Mouse (Mus musculus) heart, embryonic 14.5 days (tissue): ENCODE data around the gene Mfsd4a. TPM values are rescaled to one million over a fixed set of nuclear protein-coding genes. Genes with fewer than 3 reads are reported as not detected.

Source experiments
- ATAC-seq: fragments of 200-750 bp; cut with Nextera tagmentation; 2 replicates; pipeline ENCODE4 v1.8.0; 2017; ENCODE audit warnings: low read depth, moderate TSS enrichment; ENCODE audit not compliant: insufficient number of reproducible peaks, insufficient read depth, low FRiP score
- H3K27ac ChIP-seq, 2 experiments: fragments of 200-500 bp in 1 of 2; fragments of 300-500 bp in 1 of 2; sonication (generic) in 1 of 2; replicated peaks in 1 of 2; 2 replicates each; pipeline ENCODE4 v1.5.1; 2012 to 2014; ENCODE audit warnings: low read depth in 2 of 2, low read length in 2 of 2, control low read depth in 1 of 2, mild to moderate bottlenecking in 1 of 2, mixed read lengths in 1 of 2; ENCODE audit not compliant: control insufficient read depth in 1 of 2, insufficient read depth in 1 of 2
- H3K27me3 ChIP-seq: fragments of 300-500 bp; sonication (generic); 2 replicates; pipeline ENCODE4 v1.6.1; 2014; ENCODE audit warnings: mild to moderate bottlenecking, low read length, control low read depth; ENCODE audit not compliant: control insufficient read depth, insufficient read depth
- H3K36me3 ChIP-seq: fragments of 300-500 bp; sonication (generic); 2 replicates; pipeline ENCODE4 v1.6.1; 2014; ENCODE audit warnings: mild to moderate bottlenecking, control low read depth, low read length, mixed read lengths; ENCODE audit not compliant: control insufficient read depth, insufficient read depth
- H3K4me1 ChIP-seq, 2 experiments: fragments of 200-500 bp in 1 of 2; fragments of 300-500 bp in 1 of 2; sonication (generic) in 1 of 2; 2 replicates each; pipeline ENCODE4 v1.6.1; 2012 to 2014; ENCODE audit warnings: low read length in 2 of 2, control low read depth in 1 of 2, mixed read lengths in 1 of 2; ENCODE audit not compliant: control insufficient read depth in 2 of 2, insufficient read depth in 2 of 2
- H3K4me2 ChIP-seq: fragments of 300-500 bp; sonication (generic); 2 replicates; pipeline ENCODE4 v1.6.1; 2014; ENCODE audit warnings: mild to moderate bottlenecking, low read length
- H3K4me3 ChIP-seq, 2 experiments: fragments of 200-500 bp in 1 of 2; fragments of 300-500 bp in 1 of 2; sonication (generic) in 1 of 2; 2 replicates each; pipeline ENCODE4 v1.5.1; 2012 to 2014; ENCODE audit warnings: low read length in 2 of 2, mild to moderate bottlenecking in 2 of 2, control low read depth in 1 of 2, low read depth in 1 of 2, moderate library complexity in 1 of 2; ENCODE audit not compliant: control insufficient read depth in 1 of 2, insufficient read depth in 1 of 2
- H3K9ac ChIP-seq: fragments of 300-500 bp; sonication (generic); 2 replicates; pipeline ENCODE4 v1.6.1; 2014; ENCODE audit warnings: mild to moderate bottlenecking, low read length
- H3K9me3 ChIP-seq: fragments of 300-500 bp; sonication (generic); 2 replicates; pipeline ENCODE4 v1.6.1; 2016; ENCODE audit warnings: low read length, control low read depth; ENCODE audit not compliant: control insufficient read depth
- WGBS: fragments of 180-500 bp; shearing (Covaris S2); extraction: QIAGEN DNeasy Blood & Tissue Kit; methylation state at CpG from one replicate; pipeline ENCODE4 v1.1.7; 2014; 5-methylcytosine and 5-hydroxymethylcytosine counted together
- polyA plus RNA-seq: library from polyadenylated mRNA; unstranded; fragments of >200 nt; fragmentation: Nextera tagmentation; extraction: Ambion mirVana; gene quantifications from 2 replicates; pipeline ENCODE4 v1.2.1, GENCODE M21; 2014

The Mfsd4a gene
- polyA plus RNA-seq, 1 experiment from 2014 or later, result 12.6 TPM

DNA sequence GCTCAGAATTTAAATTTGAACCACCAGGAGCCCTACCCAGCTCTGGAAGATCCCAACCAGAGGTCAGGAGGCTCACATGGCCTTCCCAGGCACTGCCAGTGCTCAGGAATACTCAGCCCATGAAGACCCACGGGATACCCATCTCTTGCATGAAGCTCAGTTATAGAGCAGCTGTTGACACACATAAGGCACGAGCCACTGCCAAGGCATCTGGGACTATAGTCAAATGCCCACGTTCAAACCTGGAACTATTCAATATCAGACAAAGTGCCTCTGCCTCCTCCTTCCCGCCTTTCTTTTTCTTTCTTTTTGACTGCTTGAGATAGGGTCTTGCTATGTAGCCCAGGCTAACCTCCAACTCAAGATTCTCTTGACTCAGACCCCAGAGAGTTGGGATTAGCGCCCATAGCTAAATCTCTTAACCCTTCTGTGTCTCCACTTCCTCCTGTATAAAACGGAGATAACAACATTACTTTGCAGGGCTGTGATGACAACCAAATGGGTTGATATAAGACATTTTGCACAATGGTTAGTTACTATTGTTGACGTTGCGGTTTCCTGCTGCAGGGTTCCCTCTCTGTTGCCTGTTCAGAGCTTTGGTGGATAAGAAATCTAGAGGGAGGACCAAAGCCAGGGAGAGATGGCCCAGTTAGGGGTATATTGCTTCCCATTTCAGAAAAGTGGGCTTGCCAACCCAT lies 2.2 kb downstream of the Mfsd4a start:
- H3K27me3 ChIP-seq, result peaks cover 54% of the 10 kb centered on the region
- peaks cover 4 to 5% of the 10 kb centered on the region in 2 experiments; a peak in 2 of 4 replicates for H3K4me1 ChIP-seq
- H3K9me3 ChIP-seq, result no peaks in the 10 kb centered on the region
- H3K27ac ChIP-seq, result no peak overlapping the region
- no peak overlapping the region for H3K4me2 ChIP-seq
- WGBS, result 60% methylated on average over 8 of the region's 8 CpGs
- no peaks in the 10 kb centered on the region for H3K36me3 ChIP-seq
- no peak for ATAC-seq
- H3K9ac ChIP-seq, result no peak overlapping the region
- H3K4me3 ChIP-seq, result no peak overlapping the region

DNA sequence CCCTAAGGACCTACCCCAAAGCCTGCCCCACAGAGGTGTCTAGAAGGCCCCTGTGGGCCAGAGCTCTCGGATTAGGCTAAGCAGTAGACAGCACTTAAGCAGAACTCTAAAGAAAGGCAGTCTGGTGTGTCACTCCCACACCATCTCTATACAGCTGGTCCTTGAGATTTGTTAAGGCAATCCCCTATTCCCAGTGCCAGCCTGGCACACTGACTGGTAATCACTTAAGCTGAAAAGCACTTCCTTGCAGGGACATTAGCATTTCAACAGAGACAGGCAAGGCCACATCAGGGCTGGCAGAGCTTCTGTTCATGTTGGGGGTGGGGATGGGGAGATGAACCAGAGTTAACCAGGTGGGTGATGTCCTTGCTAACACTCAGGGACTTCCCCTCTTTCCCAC lies 2.9 kb downstream of the Mfsd4a start:
- WGBS, result 38% methylated on average over 1 of the region's 1 CpGs
- no peak overlapping the region for H3K4me2 ChIP-seq
- H3K27me3 ChIP-seq, result peaks cover 54% of the 10 kb centered on the region
- H3K9me3 ChIP-seq, result no peaks in the 10 kb centered on the region
- ATAC-seq, result no peak
- no peak overlapping the region for H3K9ac ChIP-seq
- H3K27ac ChIP-seq, result no peak overlapping the region
- H3K4me1 ChIP-seq, result peaks cover 4 to 5% of the 10 kb centered on the region in 2 experiments; a peak in 2 of 4 replicates
- no peak overlapping the region for H3K4me3 ChIP-seq
- H3K36me3 ChIP-seq, result no peaks in the 10 kb centered on the region

DNA sequence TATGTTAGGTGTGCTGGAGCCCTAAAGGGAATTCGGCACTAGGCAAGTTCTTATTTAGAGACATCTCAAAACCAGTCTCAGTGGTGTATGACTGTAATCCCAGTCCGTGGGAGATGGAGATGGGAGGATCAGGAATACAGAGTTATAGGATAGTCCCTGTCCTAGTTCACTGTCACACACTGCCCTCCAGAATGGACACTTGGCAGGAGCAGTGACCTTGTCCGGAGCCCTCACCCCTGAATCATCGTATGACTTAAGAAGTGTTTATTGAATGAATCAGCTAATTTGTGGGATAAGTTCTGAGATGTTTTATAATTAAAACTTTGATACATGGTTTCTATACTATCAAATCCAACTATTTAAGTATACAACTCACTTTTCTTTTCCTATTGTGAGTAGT lies 4.8 kb downstream of the Mfsd4a start:
- no peak overlapping the region for H3K4me3 ChIP-seq
- no peak overlapping the region for H3K4me2 ChIP-seq
- no peaks in the 10 kb centered on the region for H3K36me3 ChIP-seq
- ATAC-seq, result no peak
- no peak overlapping the region for H3K9ac ChIP-seq
- 73% methylated on average over 4 of the region's 4 CpGs for WGBS
- peaks cover 36% of the 10 kb centered on the region for H3K27me3 ChIP-seq
- H3K27ac ChIP-seq, result no peak overlapping the region
- H3K9me3 ChIP-seq, result no peaks in the 10 kb centered on the region
- peaks cover 4 to 8% of the 10 kb centered on the region in 2 experiments; a peak in 3 of 4 replicates for H3K4me1 ChIP-seq

DNA sequence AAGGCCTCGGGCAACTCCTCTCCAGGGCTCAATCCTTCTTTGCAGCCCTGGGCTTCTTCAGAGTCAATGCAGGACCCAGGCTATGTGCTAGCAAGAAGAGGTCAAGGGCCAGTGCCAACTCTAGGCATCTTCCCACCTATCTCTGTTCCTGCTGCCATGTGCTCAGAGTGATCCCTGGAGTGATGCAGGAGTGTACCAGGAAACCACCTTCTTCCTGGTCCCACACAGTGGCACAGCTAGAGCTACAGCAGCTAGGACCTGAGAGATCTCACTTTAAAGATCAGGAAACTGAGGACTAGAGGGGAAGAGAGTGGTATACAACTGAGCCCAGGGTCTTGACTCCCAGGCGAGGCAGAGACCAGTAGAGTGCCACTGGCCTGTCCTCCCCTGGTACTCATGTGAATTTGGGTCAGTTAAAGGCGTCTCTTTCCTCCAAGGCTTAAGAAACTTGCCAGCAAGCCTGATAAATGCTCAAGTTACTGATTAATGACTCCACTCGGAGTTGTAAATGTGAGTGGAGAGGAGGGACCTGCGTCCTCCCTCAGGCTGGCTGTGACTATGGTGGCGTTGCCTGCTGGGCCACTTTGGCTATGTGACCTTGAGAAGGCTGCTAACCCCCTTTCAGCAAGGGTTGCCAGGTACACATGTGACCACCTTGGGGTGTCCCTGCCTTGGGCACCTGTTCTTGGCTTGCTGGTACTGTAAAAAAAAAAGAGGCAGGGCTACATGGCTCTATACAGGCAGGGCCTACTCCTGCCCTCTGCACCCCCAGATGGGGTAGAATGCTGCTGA lies 5.9 kb downstream of the Mfsd4a start:
- Histone ChIP-seq H3K27me3 (peaks cover 29% of the 10 kb centered on the region), H3K9ac (no peak overlapping the region), H3K4me1 (peaks cover 0 to 3% of the 10 kb centered on the region in 2 experiments; a peak in 1 of 4 replicates), H3K4me2 (no peak overlapping the region), H3K9me3 (no peaks in the 10 kb centered on the region), H3K36me3 (no peaks in the 10 kb centered on the region), H3K4me3 (no peak overlapping the region), H3K27ac (no peak overlapping the region)
- WGBS, result 62% methylated on average over 6 of the region's 6 CpGs
- no peak for ATAC-seq

DNA sequence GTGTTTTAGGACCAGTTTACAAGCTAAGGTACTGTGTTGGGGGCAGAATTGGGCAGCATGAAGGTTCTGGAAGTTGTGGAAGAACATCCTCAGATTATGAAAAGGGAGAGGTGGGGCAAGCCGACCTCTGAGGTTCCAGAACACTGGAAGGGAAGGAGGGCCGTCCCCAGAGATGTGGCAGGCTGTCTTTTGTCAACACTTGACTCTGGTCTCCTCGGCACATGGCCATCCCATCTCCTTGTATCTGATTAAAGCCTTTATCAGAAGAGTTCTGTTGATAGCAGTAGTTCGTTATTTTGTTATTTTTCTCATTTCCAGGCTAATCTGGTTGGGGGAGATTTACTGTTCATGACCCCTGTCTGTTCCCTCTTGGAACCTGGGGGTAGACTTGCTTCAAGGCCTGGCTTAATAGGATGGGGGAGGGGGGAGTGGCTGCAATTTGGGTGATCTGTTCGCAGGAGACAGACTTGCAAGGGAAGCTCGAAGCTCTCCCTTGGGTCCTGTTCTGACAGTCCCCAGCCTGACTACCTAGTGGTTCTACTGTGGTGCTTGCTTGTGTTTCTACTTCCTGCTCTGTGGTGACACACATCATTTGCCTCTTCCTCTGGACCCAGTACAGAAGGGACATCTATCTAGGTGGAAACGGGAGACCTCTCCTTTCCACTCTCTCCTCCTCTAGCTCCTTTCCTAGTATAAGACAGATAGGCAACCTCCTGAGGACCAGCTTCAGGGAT lies 7.7 kb downstream of the Mfsd4a start:
- H3K4me1 ChIP-seq, result peaks cover 0 to 3% of the 10 kb centered on the region in 2 experiments; a peak in 1 of 4 replicates
- H3K4me3 ChIP-seq, result no peak overlapping the region
- no peaks in the 10 kb centered on the region for H3K9me3 ChIP-seq
- H3K36me3 ChIP-seq, result no peaks in the 10 kb centered on the region
- WGBS, result 18% methylated on average over 7 of the region's 7 CpGs
- no peak overlapping the region for H3K27ac ChIP-seq
- no peak overlapping the region for H3K4me2 ChIP-seq
- ATAC-seq, result no peak
- H3K9ac ChIP-seq, result no peak overlapping the region
- H3K27me3 ChIP-seq, result peaks cover 12% of the 10 kb centered on the region

DNA sequence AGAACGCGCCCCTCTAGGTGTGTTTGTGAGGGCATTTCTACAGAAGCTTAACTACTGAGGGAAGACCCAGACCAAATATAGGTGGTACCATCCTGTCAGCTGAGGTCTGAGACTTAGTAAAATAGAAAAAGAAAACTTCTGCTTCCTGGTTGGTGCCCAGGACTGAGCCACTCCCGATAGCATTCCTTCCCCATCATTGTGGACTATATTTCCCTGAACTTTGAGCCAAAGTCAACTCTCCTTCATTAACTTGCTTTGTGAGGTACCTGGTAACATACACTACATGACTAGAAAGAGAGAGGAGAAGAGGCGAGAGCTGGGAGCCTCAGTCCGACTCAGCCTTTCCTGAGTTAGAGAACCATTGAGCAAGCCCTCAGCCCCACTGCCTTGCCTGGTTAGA lies 9.3 kb downstream of the Mfsd4a start:
- Histone ChIP-seq H3K27me3 (peaks cover 2% of the 10 kb centered on the region; the same call in 1 of the 2 replicates), H3K4me2 (no peak overlapping the region), H3K9me3 (no peaks in the 10 kb centered on the region), H3K4me3 (no peak overlapping the region), H3K27ac (no peak overlapping the region), H3K9ac (no peak overlapping the region), H3K4me1 (peaks cover 0 to 3% of the 10 kb centered on the region in 2 experiments; a peak in 1 of 4 replicates), H3K36me3 (no peaks in the 10 kb centered on the region)
- ATAC-seq, result no peak
- 85% methylated on average over 5 of the region's 5 CpGs for WGBS

DNA sequence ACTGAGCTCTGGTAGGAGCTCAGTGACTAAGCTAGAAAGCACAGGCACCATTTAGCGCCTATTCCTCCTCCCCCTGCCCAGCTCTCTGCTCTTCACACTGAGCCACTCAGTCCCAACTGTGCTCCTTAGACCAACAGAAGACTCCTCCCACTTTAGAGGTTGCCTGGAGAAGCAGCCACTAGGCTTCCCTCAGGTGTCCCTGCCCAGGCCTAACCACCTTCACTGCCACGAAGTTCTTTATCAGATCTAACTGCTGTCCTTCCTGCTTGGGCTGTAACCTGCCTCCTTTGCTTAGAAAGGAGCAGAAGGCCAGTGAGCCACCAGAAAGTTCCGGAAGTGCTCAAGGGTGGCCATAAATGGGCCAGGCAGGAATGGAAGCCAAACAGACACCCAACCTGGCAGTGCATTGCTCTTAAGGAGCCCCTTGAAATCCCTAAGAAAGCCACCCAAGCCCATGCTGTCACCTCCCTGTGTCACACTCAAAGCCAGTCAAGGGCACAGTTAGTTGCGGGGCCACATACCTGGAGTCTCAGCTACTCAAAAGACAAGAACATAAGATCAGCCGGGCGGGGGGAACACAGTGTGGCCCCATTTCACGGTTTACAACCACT lies 12.7 kb downstream of the Mfsd4a start:
- WGBS, result 68% methylated on average over 7 of the region's 7 CpGs
- no peak for ATAC-seq
- peaks cover 0 to 3% of the 10 kb centered on the region in 2 experiments; a peak in 1 of 4 replicates for H3K4me1 ChIP-seq
- no peak overlapping the region for H3K4me2 ChIP-seq
- no peaks in the 10 kb centered on the region for H3K27me3 ChIP-seq
- no peaks in the 10 kb centered on the region for H3K36me3 ChIP-seq
- no peaks in the 10 kb centered on the region for H3K9me3 ChIP-seq
- no peak overlapping the region for H3K4me3 ChIP-seq
- no peak overlapping the region for H3K27ac ChIP-seq
- no peak overlapping the region for H3K9ac ChIP-seq
